Mouse (Mus musculus) effector memory CD4-positive, alpha-beta T cell, adult 5 months (primary cell): ENCODE results near the gene Abhd16a. TPM values are rescaled to one million over a fixed set of nuclear protein-coding genes. Genes with fewer than 3 reads are reported as not detected.

Experiments used
- polyA plus RNA-seq: library from polyadenylated mRNA; unstranded; fragments of 100-300 nt; shearing (Covaris generic); gene quantifications from one replicate; pipeline ENCODE4 v1.2.1, GENCODE M21; 2017

Abhd16a gene
- 88.6 TPM for polyA plus RNA-seq

GRCm38 (mm10) chr17:35088825-35089644 is at the start of gene Abhd16a:
Gene Abhd16a (plus strand): TSS chr17:35089263.

DNA sequence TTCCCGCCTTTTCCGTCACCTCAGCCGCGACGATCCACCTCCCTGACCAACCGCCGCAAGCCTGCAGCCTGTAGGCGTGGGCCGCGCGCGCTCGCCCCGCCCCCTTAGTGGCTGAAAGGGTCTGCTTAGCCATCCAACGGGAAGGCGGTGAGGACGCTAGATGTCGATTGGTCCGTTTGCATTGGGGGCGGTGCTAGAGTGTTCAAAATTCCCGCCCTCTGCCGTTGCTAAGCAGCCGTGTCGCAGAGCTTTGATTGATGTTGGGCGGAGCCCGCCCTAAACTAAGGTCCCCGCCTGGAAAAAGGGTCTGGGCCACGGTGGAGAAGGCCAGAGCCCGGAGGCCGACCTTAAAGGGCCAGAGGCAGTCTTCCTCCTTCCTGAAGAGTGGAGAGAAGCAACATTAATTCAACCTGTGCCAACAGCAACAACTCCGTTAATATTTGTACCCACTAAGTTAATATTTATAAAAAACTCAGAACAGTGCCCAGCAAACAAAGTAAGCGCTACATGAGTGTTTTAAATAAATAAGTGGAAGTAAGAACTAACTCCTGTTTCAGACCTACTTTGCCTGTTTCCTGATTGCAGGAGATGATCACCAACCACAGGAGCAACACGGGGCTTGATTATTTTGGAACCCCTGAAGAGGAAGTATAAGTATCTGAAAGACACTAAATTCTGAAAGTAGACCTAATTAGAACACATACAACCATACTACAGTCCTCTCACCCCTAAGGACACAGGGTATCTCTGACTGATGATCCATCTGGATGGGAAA is 42.2 kb upstream of the Abhd16a start, which contains the start of gene Msh5:
Gene Msh5, minus strand, starts transcription at position 65 of the 775 bp plus-strand sequence.

DNA sequence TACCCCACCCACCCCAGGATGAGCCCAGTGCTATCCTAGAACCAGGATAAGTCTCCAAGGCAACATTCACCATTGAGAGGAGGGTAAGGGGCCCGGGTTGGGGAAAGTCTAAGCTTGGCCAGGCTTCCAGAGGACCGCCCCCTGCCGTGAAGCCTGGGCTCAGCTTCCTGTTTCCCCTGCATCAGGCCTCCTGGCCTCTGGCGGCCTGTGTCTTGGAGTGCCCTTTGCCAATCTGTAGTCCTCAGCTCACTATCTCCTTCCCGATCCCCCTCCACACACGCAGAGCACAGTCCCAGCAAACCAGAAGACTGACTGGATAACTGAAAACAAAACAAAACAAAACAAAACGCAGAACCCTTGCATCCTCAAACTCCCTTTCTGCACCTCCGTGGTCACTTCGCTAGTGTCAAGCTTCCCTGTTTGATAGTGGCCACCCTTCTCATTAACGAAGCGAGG is 39.5 kb upstream of the Abhd16a start, which contains the start of gene Clic1:
Gene Clic1, plus strand, starts transcription at position 406 of the 456 bp plus-strand sequence.

DNA sequence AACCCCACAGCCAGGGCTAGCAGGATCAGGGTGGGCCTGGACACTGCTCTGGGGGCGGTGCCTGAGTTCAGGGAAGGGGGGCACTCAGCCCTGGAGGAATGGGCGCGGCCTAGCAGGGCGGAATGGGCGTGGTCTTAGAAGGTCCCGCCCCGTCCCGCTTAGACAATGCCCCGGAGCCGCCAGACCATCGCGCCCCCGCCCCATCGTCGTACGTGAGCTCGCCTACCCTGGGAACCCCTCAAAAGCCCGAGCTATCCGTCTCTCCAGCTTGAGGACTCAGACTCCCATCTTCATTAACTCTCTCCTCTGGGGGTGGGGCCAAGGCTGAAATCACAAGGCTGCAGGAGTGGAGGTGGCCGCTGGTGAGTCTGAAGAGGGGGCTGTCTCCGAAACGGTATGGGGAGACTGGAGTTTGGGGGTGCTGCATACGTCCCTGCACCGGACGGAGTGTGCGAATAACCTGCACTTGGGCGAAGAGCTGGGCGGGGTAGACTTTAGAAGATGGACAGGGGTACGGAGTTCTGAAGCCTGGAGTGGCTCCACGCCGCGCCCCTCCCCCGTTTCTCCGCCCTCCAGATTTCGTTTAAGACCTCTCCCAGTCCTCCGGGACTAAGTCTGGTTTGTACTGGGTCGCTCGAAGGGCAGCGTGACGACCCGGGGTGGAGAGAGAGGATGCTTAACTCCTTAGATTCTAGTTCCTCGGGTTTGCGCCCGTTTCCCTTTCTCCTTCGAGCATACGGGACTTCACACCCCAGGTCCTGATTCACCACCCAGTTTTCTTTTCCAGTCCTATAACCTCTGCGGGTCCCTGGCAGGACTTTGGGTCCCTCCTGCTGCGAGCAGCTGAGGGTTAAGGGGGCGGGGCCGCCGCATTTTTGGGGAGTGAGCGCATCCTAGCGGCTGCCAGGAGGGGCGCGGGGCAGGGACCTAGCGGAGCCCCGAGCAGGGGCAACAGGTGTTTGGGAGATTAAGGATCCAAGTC is 29.9 kb upstream of the Abhd16a start, which contains the start of gene Ddah2:
Gene Ddah2, plus strand, starts transcription at position 125 of the 982 bp plus-strand sequence.

GRCm38 (mm10) chr17:35064951-35065947 is 23.8 kb upstream of the Abhd16a start, which contains the start of gene Ly6g6c:
Gene Ly6g6c (plus strand): TSS chr17:35065388.

DNA sequence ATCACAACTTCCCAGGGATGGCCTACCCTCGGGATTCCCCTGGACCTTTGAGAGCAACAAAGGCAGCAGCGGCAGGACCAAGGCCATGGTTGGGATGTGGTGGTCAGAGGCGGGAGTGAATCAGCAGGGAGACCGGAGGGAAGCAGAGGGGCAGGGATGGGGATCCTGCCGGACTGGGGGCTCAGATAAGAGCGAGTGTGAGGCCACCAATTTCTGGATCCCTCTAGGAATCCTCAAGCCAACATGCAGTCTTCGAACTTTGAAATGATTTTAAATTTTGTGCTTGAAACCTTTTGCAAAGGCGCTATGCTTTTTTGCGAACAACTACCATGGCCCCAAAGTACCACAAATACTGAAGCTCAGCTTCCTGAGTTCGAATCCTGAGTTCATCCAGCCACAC is 23.0 kb upstream of the Abhd16a start, which contains the start of gene Mpig6b:
Gene Mpig6b, minus strand, starts transcription at position 101 of the 400 bp plus-strand sequence.

GRCm38 (mm10) chr17:35076507-35077176 is 12.4 kb upstream of the Abhd16a start, which contains the start of gene Ly6g6e:
Gene Ly6g6e (plus strand): TSS chr17:35076902.

GRCm38 (mm10) chr17:35077786-35078233 is 11.3 kb upstream of the Abhd16a start, which contains the start of gene Ly6g6d:
Gene Ly6g6d (minus strand): TSS chr17:35078065.

DNA sequence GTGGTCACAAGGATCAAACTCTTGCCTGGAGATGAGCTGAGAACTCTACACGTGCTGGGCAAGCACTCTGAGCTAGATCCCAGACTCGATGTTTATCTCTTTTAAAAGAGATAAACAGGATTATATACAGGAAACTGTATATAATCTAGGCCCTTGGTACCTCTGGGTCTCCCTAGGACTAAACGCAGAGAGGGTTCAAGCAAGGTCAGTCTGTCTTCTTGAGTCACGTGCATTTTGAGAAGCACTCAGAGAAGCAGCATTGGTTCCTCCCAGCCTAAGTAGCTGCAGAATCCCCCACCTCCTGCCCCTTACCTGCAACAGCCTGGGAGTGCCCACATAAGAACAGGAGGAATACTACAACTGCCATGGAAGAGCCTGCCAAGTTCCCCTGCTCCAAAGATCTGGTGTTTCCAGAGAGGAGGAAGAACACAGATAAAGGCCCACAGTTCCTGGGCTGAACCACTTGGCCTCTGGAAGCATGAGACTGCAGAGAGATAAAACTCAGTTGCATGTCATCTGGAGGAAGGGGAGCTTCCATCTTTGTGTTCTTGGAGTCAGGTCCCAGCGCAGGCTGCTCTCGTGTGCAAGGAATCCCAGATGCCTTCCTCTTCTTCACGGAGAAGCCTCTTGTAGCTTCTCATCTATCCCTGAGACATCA is 3.7 kb upstream of the Abhd16a start, which contains the start of gene Ly6g6f:
Gene Ly6g6f, minus strand, starts transcription at position 403 of the 658 bp plus-strand sequence.

GRCm38 (mm10) chr17:35108097-35108496 is 19.0 kb downstream of the Abhd16a start, which contains the start of gene Ly6g5c:
Gene Ly6g5c (plus strand): TSS chr17:35108279.

DNA sequence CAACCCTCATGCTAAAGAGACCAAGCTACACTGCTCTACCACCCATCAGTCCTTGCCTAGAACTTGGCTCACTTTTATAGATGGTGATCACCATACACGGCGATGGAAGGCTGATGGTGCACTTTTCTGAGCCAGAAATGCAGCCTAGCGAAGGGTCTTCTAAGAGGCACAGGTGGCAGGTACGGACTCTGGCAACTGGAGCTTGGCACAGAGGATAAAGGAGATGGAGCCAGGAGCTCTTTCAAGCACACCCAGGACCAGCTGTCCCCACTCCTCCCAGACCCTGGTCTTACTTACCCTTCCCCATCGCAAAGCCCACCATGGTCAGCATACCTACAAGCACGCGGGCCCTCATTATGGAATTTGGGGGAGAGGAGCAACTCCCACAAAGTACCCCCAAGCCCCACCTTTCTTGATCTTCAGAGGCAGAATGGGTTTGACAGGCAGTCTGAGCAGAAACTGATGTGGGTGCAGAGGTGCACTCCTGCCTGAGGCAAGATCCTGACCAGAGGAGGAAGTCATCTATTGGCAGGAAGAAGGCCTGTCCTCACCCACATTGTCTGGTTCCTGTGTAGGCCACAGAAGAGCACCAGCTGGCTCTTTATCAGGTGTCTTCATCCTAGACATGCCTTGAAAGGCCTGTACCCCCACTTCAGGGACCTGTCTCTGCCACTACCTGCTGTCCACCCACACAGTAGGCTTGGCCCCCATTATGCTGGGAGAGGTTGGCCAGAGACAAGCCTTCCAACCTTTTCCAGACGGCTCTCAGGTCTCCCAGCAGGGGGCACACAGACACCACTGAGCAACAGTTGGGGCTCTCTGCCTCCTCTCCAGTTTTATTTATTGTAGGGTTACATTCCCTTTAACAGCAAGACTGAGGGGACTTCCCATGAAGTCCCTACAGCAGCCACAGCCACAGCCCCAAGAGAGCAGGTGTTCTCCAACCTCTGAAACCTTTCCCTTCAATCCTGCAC is 26.3 kb downstream of the Abhd16a start, which contains the start of gene Ly6g5b:
Gene Ly6g5b, minus strand, starts transcription at position 383 of the 974 bp plus-strand sequence.

DNA sequence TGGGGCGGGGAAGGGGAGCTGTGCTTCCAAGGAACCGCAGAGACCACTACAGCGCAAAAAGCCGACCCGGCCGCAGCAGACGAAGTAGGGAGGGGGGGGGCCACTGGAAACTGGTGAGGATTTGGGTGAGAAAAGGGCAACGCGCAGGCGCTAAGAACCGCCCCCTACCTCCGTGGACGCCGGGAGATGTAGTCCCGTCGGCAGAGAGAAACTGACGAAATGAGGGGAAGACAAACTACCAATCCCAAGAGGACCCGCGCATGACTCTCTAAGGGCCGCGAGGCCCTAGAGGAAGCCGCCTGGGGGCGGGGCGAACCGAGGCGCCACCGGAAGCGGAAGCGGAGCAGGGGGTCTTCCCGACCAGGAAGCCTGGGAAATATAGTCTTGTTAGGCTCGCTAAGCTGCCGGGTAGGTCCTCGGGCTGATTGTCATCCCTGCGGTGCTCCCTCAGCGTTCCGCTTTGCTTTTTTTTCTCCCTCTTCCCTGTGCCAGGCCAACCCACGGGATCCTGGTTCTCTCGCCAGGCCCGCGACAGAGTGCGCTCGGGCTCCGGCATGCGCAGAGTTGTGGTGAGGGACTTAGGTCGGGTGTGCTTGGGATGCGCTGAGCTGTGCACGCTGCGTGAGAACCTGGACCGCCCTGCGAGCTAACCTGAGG is 32.2 kb downstream of the Abhd16a start, which contains the start of gene Gpank1:
Gene Gpank1, plus strand, starts transcription at position 313 of the 657 bp plus-strand sequence.

GRCm38 (mm10) chr17:35121871-35122303 is 32.8 kb downstream of the Abhd16a start, which contains the start of gene Csnk2b:
Gene Csnk2b (minus strand): TSS chr17:35122053.

GRCm38 (mm10) chr17:35126206-35126611 is 37.1 kb downstream of the Abhd16a start, which contains the start of gene D17H6S53E:
Gene D17H6S53E (plus strand): TSS chr17:35126373.

DNA sequence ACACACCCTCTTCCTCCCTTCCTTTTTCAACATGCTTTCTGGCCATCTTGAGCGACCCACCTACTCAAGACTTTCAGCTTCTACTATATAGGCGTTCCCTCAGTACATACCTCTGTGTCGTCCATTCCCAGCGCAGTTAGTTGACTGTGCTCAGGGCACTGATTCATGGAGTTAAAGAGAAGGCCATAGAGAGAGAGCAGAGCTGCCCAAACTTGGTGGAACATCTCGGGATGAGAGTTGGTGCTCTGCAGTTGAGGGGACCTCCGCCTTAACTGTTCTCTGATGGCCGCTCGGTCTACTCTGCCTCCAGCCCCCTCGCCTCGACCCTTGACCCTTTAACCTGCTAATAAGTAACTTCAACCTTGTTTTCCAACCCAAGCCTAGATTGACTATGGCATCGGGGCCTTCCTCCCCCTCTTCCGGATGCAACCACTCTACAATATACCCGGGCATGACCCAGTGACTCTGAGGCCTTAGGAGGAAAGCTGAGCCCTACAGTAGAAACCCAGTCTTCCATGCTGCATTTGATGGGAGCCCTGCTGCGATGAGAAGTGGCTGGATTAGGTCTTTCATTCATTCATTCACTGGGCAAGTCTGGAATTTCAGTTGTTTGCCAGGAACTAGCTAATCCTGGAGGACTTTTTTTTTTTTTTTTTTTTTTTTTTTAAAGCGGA is 42.6 kb downstream of the Abhd16a start, which contains the start of gene Apom:
Gene Apom, minus strand, starts transcription at position 551 of the 674 bp plus-strand sequence.

